In the genomic region with DNA sequence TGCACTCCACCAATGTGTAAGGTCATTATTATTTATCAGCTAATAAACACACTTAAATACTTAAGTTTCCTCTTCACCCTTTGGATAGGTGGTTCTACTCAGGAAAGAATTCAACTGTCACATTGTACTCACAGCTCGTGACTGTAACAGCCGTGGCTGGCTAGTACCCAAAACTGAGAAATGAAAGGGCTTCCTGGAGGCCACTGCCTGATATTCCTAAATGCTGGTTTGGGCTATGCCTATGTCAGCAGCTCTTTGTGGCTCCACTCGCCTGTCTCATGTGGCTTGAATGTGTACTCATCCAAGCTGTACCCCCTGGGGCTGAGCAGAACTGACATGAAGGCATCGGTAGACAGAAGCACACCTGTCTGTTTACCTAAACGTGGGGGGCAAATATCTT, we compare ENCODE assay signal across 24 mouse cellular contexts. TPM values are rescaled to one million over a fixed set of nuclear protein-coding genes. Genes with fewer than 3 reads are reported as not detected.
DNase-seq lines count a peak whose midpoint lies in the region; ATAC-seq and TF ChIP-seq lines count a peak whose summit lies in the region.
"Had no signal": no experiment of that assay in that cellular context is flagged by ENCODE, and none has a peak within 500 bp of the region (broad histone marks: within the 10 kb centered on the region; RNA-seq: fewer than 3 reads in every experiment).

No protein-coding gene starts in this region.

- no peak for TF ChIP-seq EP300 in stomach, postnatal 0 days (optimal IDR thresholded peaks at IDR 0.05)

- H3K4me1 ChIP-seq in heart, embryonic 16.5 days (ENCODE audit: control insufficient read depth, insufficient read depth, low read length) = peaks cover 3% of the 10 kb centered on the region
- no peaks in the 10 kb centered on the region for H3K4me1 ChIP-seq in heart, embryonic 10.5 days
- H3K4me1 ChIP-seq in lung, embryonic 14.5 days (ENCODE audit: insufficient read depth) = no peaks in the 10 kb centered on the region; the same call in 1 of the 2 replicates
- no peaks in the 10 kb centered on the region; the same call in none of the 2 replicates for H3K4me1 ChIP-seq in lung, adult 2 months (ENCODE audit: control insufficient read depth, insufficient read depth, low read length)
- peaks cover 4% of the 10 kb centered on the region; the same call in 1 of the 2 replicates for H3K4me1 ChIP-seq in stomach, postnatal 0 days (replicated peaks; ENCODE audit: control insufficient read depth, insufficient read depth)
- H3K4me1 ChIP-seq: forebrain, embryonic 12.5 days; heart, embryonic 12.5 days; hindbrain, embryonic 13.5 days had no signal

- no peak for TF ChIP-seq CTCF in lung, embryonic 14.5 days (IDR thresholded peaks at IDR 0.05; ENCODE audit: low read depth)
- no peak for TF ChIP-seq CTCF in lung, adult 2 months (IDR thresholded peaks at IDR 0.05; ENCODE audit: insufficient read depth, low read length)
- TF ChIP-seq CTCF in stomach, postnatal 0 days (IDR thresholded peaks at IDR 0.05; ENCODE audit: low read depth) = no peak

- H3K9ac ChIP-seq in heart, embryonic 16.5 days (ENCODE audit: low read length) = no peak overlapping the region
- no peak overlapping the region for H3K9ac ChIP-seq in lung, embryonic 14.5 days
- H3K9ac ChIP-seq in stomach, postnatal 0 days (ENCODE audit: low read length) = no peak overlapping the region
- H3K9ac ChIP-seq: embryonic facial prominence, embryonic 13.5 days; forebrain, embryonic 12.5 days; heart, embryonic 12.5 days; hindbrain, embryonic 13.5 days had no signal

- no peak for DNase-seq in heart, embryonic 10.5 days (ENCODE audit: low spot score)
- peak; percentile 67 for DNase-seq in lung, embryonic 14.5 days
- DNase-seq in lung, postnatal 36 days = no peak
- DNase-seq in lung, postnatal 10 days = peak; percentile 13
- no peak for DNase-seq in lung, adult 2 months
- DNase-seq in stomach, postnatal 0 days (ENCODE audit: low spot score) = no peak
- DNase-seq in left cerebral cortex, adult 11 months (ENCODE audit: low spot score) = no peak
- DNase-seq: adrenal gland, postnatal 14 days; cerebellum, adult 11-12 months; cerebellum, adult 9-10 months; cerebellum, postnatal 36 days; gastrocnemius, postnatal 14 days; heart, postnatal 14 days had no signal

- no peak overlapping the region for H3K4me3 ChIP-seq in heart, embryonic 16.5 days (ENCODE audit: low read length)
- H3K4me3 ChIP-seq in heart, embryonic 10.5 days = no peak overlapping the region
- H3K4me3 ChIP-seq in lung, embryonic 14.5 days (ENCODE audit: low read depth, low read length) = no peak overlapping the region
- no peak overlapping the region for H3K4me3 ChIP-seq in lung, adult 2 months (replicated peaks; ENCODE audit: extremely low read depth, low read depth, low read length)
- H3K4me3 ChIP-seq in stomach, postnatal 0 days (ENCODE audit: low read depth, low read length) = no peak overlapping the region
- H3K4me3 ChIP-seq: embryonic facial prominence, embryonic 13.5 days; forebrain, embryonic 12.5 days; heart, embryonic 12.5 days; hindbrain, embryonic 13.5 days had no signal

- ATAC-seq in heart, embryonic 16.5 days (replicated peaks; ENCODE audit: extremely low read depth, insufficient read depth, low FRiP score) = no peak
- ATAC-seq in lung, embryonic 14.5 days (ENCODE audit: insufficient read depth) = peak; percentile 35; the same call in 1 of the 2 replicates
- peak; percentile 18; the same call in 1 of the 2 replicates for ATAC-seq in stomach, postnatal 0 days (ENCODE audit: low FRiP score, low TSS enrichment)
- ATAC-seq: activated CD4-positive, CD25-positive, alpha-beta regulatory T cell, adult 4 months; forebrain, embryonic 16.5 days; hindbrain, postnatal 0 days; Patski had no signal

- H3K36me3 ChIP-seq in heart, embryonic 16.5 days (ENCODE audit: control insufficient read depth, insufficient read depth) = peaks cover 8% of the 10 kb centered on the region; the same call in 1 of the 2 replicates
- peaks cover 25% of the 10 kb centered on the region for H3K36me3 ChIP-seq in heart, embryonic 10.5 days
- peaks cover 15% of the 10 kb centered on the region; the same call in 1 of the 2 replicates for H3K36me3 ChIP-seq in lung, embryonic 14.5 days (ENCODE audit: insufficient read depth)
- H3K36me3 ChIP-seq in stomach, postnatal 0 days (ENCODE audit: control insufficient read depth, insufficient read depth, low read length) = no peaks in the 10 kb centered on the region

- H3K9me3 ChIP-seq in heart, embryonic 16.5 days (replicated peaks; ENCODE audit: control insufficient read depth, low read length) = no peaks in the 10 kb centered on the region
- no peaks in the 10 kb centered on the region for H3K9me3 ChIP-seq in heart, embryonic 10.5 days
- H3K9me3 ChIP-seq in lung, embryonic 14.5 days (ENCODE audit: low read depth, low read length) = no peaks in the 10 kb centered on the region
- H3K9me3 ChIP-seq in stomach, postnatal 0 days (ENCODE audit: control insufficient read depth, low read length) = no peaks in the 10 kb centered on the region
- H3K9me3 ChIP-seq: embryonic facial prominence, embryonic 13.5 days; forebrain, embryonic 12.5 days; heart, embryonic 12.5 days; hindbrain, embryonic 13.5 days had no signal

- H3K4me2 ChIP-seq in heart, embryonic 16.5 days (ENCODE audit: low read depth, low read length) = no peak overlapping the region
- no peak overlapping the region for H3K4me2 ChIP-seq in lung, embryonic 14.5 days
- no peak overlapping the region for H3K4me2 ChIP-seq in stomach, postnatal 0 days (replicated peaks; ENCODE audit: low read depth)
- H3K4me2 ChIP-seq: embryonic facial prominence, embryonic 13.5 days; forebrain, embryonic 12.5 days; heart, embryonic 12.5 days; hindbrain, embryonic 13.5 days had no signal

- peak overlapping the region; percentile 17 for H3K27ac ChIP-seq in heart, embryonic 16.5 days (ENCODE audit: low read length)
- H3K27ac ChIP-seq in heart, embryonic 10.5 days = no peak overlapping the region
- H3K27ac ChIP-seq in lung, embryonic 14.5 days (ENCODE audit: low read depth) = peak overlapping the region; percentile 37; the same call in 1 of the 2 replicates
- no peak overlapping the region for H3K27ac ChIP-seq in stomach, postnatal 0 days (replicated peaks)
- H3K27ac ChIP-seq: embryonic facial prominence, embryonic 13.5 days; forebrain, embryonic 12.5 days; hindbrain, embryonic 13.5 days; hindbrain, postnatal 0 days had no signal

- H3K27me3 ChIP-seq in heart, embryonic 16.5 days (ENCODE audit: control insufficient read depth, insufficient read depth, low read length) = no peaks in the 10 kb centered on the region
- H3K27me3 ChIP-seq in heart, embryonic 10.5 days (ENCODE audit: insufficient read depth, poor library complexity, severe bottlenecking) = no peaks in the 10 kb centered on the region
- H3K27me3 ChIP-seq in lung, embryonic 14.5 days (ENCODE audit: insufficient read depth, low read length) = no peaks in the 10 kb centered on the region
- H3K27me3 ChIP-seq in stomach, postnatal 0 days (ENCODE audit: control insufficient read depth, insufficient read depth, low read length) = no peaks in the 10 kb centered on the region
- H3K27me3 ChIP-seq: CH12.LX; embryonic facial prominence, embryonic 13.5 days; forebrain, embryonic 12.5 days; heart, embryonic 12.5 days; hindbrain, embryonic 13.5 days; Patski had no signal

- WGBS in heart, embryonic 16.5 days = 50% methylated on average over 5 of the region's 5 CpGs
- WGBS in heart, embryonic 10.5 days = 77% methylated on average over 5 of the region's 5 CpGs
- WGBS in lung, embryonic 14.5 days = 45% methylated on average over 5 of the region's 5 CpGs
- WGBS in lung, adult 2 months = 50% methylated on average over 5 of the region's 5 CpGs
- 46% methylated on average over 5 of the region's 5 CpGs for WGBS in stomach, postnatal 0 days

- TF ChIP-seq POLR2A in lung, adult 2 months (IDR thresholded peaks at IDR 0.05; ENCODE audit: borderline replicate concordance, extremely low read depth, low read depth, low read length) = no peak

RNA-seq across cellular contexts. Expression of a gene that starts 22.1 kb away (rescaled TPM):
- polyA plus RNA-seq in heart, embryonic 16.5 days (2015; fragmentation: Nextera tagmentation; extraction: Ambion mirVana) = 5.4 and 9.6 TPM in 2 replicates
- 2.0 and 2.2 TPM in 2 replicates for polyA plus RNA-seq in heart, embryonic 10.5 days (2016; fragmentation: Nextera tagmentation; extraction: Ambion mirVana)
- polyA plus RNA-seq in lung, embryonic 14.5 days (2014; fragmentation: Nextera tagmentation; extraction: Ambion mirVana) = 4.5 TPM in 2 replicates
- polyA plus RNA-seq in lung, adult 2 months (2012; rRNA removed) = 11.6 and 14.9 TPM in 2 replicates
- polyA plus RNA-seq in stomach, postnatal 0 days (2015; fragmentation: Nextera tagmentation; extraction: Ambion mirVana) = 10.5 and 11.9 TPM in 2 replicates

RNA-seq across cellular contexts. Expression of a gene that starts 52.5 kb away (rescaled TPM):
- 13.8 and 15.1 TPM in 2 replicates for polyA plus RNA-seq in heart, embryonic 16.5 days (2015; fragmentation: Nextera tagmentation; extraction: Ambion mirVana)
- polyA plus RNA-seq in heart, embryonic 10.5 days (2016; fragmentation: Nextera tagmentation; extraction: Ambion mirVana) = 27.8 and 27.9 TPM in 2 replicates
- polyA plus RNA-seq in lung, embryonic 14.5 days (2014; fragmentation: Nextera tagmentation; extraction: Ambion mirVana) = 32.0 and 34.1 TPM in 2 replicates
- polyA plus RNA-seq in lung, adult 2 months (2012; rRNA removed) = 0.94 and 1.8 TPM in 2 replicates
- polyA plus RNA-seq in stomach, postnatal 0 days (2015; fragmentation: Nextera tagmentation; extraction: Ambion mirVana) = 6.1 and 6.6 TPM in 2 replicates

RNA-seq across cellular contexts. Expression of a gene that starts 56.9 kb away (rescaled TPM):
- not detected in 2 replicates for polyA plus RNA-seq in heart, embryonic 16.5 days (2015; fragmentation: Nextera tagmentation; extraction: Ambion mirVana)
- not detected in 2 replicates for polyA plus RNA-seq in heart, embryonic 10.5 days (2016; fragmentation: Nextera tagmentation; extraction: Ambion mirVana)
- not detected in 2 replicates for polyA plus RNA-seq in lung, embryonic 14.5 days (2014; fragmentation: Nextera tagmentation; extraction: Ambion mirVana)
- polyA plus RNA-seq in lung, adult 2 months (2012; rRNA removed) = not detected in 2 replicates
- not detected in 2 replicates for polyA plus RNA-seq in stomach, postnatal 0 days (2015; fragmentation: Nextera tagmentation; extraction: Ambion mirVana)
- polyA plus RNA-seq: activated CD4-positive, CD25-positive, alpha-beta regulatory T cell, adult 4 months; embryonic facial prominence, embryonic 13.5 days; forebrain, embryonic 12.5 days; forebrain, embryonic 16.5 days; gonadal fat pad, adult 2 months; heart, embryonic 12.5 days; hindbrain, embryonic 13.5 days; hindbrain, postnatal 0 days; Patski had no signal

Comparison
In these comparisons a context has a peak if more than half of its experiments do, and no peak if none do; other contexts are left out.
1. H3K27ac ChIP-seq: peak in heart, embryonic 16.5 days (single experiment) and lung, embryonic 14.5 days (single experiment); none in heart, embryonic 10.5 days (single experiment) and stomach, postnatal 0 days (single experiment).
2. DNase-seq: peak in lung, embryonic 14.5 days (single experiment) and lung, postnatal 10 days (single experiment); none in heart, embryonic 10.5 days (single experiment), lung, postnatal 36 days (single experiment), lung, adult 2 months (single experiment), stomach, postnatal 0 days (single experiment) and left cerebral cortex, adult 11 months (single experiment).